Comparison of ENCODE assay signal across 8 mouse cellular contexts in the genomic region with DNA sequence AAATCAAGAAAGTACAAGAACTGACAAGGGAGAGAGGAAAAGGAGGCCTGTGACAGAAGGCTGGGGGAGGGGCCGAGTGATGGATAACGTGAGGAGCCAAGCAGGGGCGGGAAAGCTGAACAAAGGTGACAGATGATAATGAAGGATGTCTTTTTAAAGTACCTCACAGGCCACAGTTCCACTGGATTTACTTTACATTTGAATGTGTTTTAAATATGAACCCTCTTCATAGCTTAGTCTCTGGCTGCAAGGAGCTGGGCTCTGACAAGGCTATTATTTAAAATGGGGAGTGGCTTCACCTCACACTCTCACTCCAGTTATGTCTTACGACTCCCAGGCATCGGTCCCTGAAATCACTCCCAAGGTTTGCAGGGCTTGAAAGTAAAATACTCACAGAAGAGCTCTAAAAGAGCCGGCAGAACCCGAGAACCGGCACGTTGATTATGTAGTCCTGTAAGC.
DNase-seq lines count a peak whose midpoint lies in the region; ATAC-seq and TF ChIP-seq lines count a peak whose summit lies in the region.

No protein-coding gene starts in this region.

- H3K9ac ChIP-seq in kidney, embryonic 15.5 days = no peak overlapping the region
- H3K9ac ChIP-seq in intestine, embryonic 15.5 days = no peak overlapping the region
- H3K9ac ChIP-seq in neural tube, embryonic 15.5 days (replicated peaks) = peak overlapping the region; percentile 34

- H3K4me1 ChIP-seq in kidney, embryonic 15.5 days = peaks cover 6% of the 10 kb centered on the region; the same call in 1 of the 2 replicates
- no peaks in the 10 kb centered on the region for H3K4me1 ChIP-seq in kidney, adult 2 months (ENCODE audit: control insufficient read depth, insufficient read depth, low read length)
- peaks cover 4% of the 10 kb centered on the region; the same call in 1 of the 2 replicates for H3K4me1 ChIP-seq in intestine, embryonic 15.5 days (replicated peaks)
- peaks cover 18% of the 10 kb centered on the region for H3K4me1 ChIP-seq in neural tube, embryonic 15.5 days

- H3K4me2 ChIP-seq in kidney, embryonic 15.5 days = peak overlapping the region; percentile 66
- peak overlapping the region; percentile 63 for H3K4me2 ChIP-seq in intestine, embryonic 15.5 days (replicated peaks)
- H3K4me2 ChIP-seq in neural tube, embryonic 15.5 days = peak overlapping the region; percentile 71

- peak overlapping the region; percentile 33 for H3K4me3 ChIP-seq in kidney, embryonic 15.5 days (replicated peaks)
- H3K4me3 ChIP-seq in kidney, adult 2 months (ENCODE audit: insufficient read depth, low read depth, low read length) = no peak overlapping the region
- H3K4me3 ChIP-seq in intestine, embryonic 15.5 days (replicated peaks) = peak overlapping the region; percentile 20
- H3K4me3 ChIP-seq in neural tube, embryonic 15.5 days (replicated peaks) = peak overlapping the region; percentile 37

- DNase-seq in kidney, adult 2 months = no peak
- DNase-seq in embryo, embryonic 11.5 days (ENCODE audit: low read depth, low spot score) = peak; percentile 5
- no peak for DNase-seq in layer of hippocampus, adult 8-10 months (ENCODE audit: low spot score in 2 of 2)
- no peak for DNase-seq in gastrocnemius, postnatal 4 days (ENCODE audit: low spot score in 2 of 2)
- DNase-seq in thymus, postnatal 0 days (ENCODE audit: low spot score) = no peak

- TF ChIP-seq POLR2A in kidney, adult 2 months (IDR thresholded peaks at IDR 0.05; ENCODE audit: low read depth, low read length) = no peak

- no peaks in the 10 kb centered on the region for H3K36me3 ChIP-seq in kidney, embryonic 15.5 days
- H3K36me3 ChIP-seq in kidney, adult 2 months (ENCODE audit: control insufficient read depth, insufficient read depth, low read length) = no peaks in the 10 kb centered on the region
- H3K36me3 ChIP-seq in intestine, embryonic 15.5 days = no peaks in the 10 kb centered on the region
- no peaks in the 10 kb centered on the region for H3K36me3 ChIP-seq in neural tube, embryonic 15.5 days

- peak; percentile 38; the same call in 1 of the 2 replicates for ATAC-seq in kidney, embryonic 15.5 days (replicated peaks; ENCODE audit: low FRiP score)
- ATAC-seq in intestine, embryonic 15.5 days = peak; percentile 28; the same call in 1 of the 2 replicates
- ATAC-seq in neural tube, embryonic 15.5 days (ENCODE audit: low FRiP score) = peak; percentile 48; the same call in 1 of the 2 replicates

- H3K9me3 ChIP-seq in kidney, embryonic 15.5 days (replicated peaks) = no peaks in the 10 kb centered on the region
- H3K9me3 ChIP-seq in intestine, embryonic 15.5 days = no peaks in the 10 kb centered on the region
- no peaks in the 10 kb centered on the region for H3K9me3 ChIP-seq in neural tube, embryonic 15.5 days (replicated peaks)

- peaks cover 34% of the 10 kb centered on the region for H3K27me3 ChIP-seq in kidney, embryonic 15.5 days
- H3K27me3 ChIP-seq in kidney, adult 2 months (replicated peaks; ENCODE audit: control insufficient read depth, insufficient read depth, low read length) = no peaks in the 10 kb centered on the region
- H3K27me3 ChIP-seq in intestine, embryonic 15.5 days (replicated peaks) = no peaks in the 10 kb centered on the region
- 0 out of 2 replicates have a peak, but pooled peaks cover 10% of the 10 kb centered on the region for H3K27me3 ChIP-seq in neural tube, embryonic 15.5 days (replicated peaks)

- no peak for TF ChIP-seq CTCF in kidney, adult 2 months (conservative IDR thresholded peaks at IDR 0.05; ENCODE audit: insufficient read depth, insufficient read length, low read depth, low read length)

- no peak overlapping the region for H3K27ac ChIP-seq in kidney, embryonic 15.5 days
- H3K27ac ChIP-seq in kidney, adult 2 months (ENCODE audit: insufficient read depth, low read depth, low read length) = no peak overlapping the region
- H3K27ac ChIP-seq in intestine, embryonic 15.5 days = no peak overlapping the region
- no peak overlapping the region for H3K27ac ChIP-seq in neural tube, embryonic 15.5 days (replicated peaks)

- 5% methylated on average over 9 of the region's 9 CpGs for WGBS in kidney, embryonic 15.5 days
- 3% methylated on average over 9 of the region's 9 CpGs for WGBS in kidney, adult 2 months
- WGBS in intestine, embryonic 15.5 days = 4% methylated on average over 9 of the region's 9 CpGs
- 1% methylated on average over 9 of the region's 9 CpGs for WGBS in neural tube, embryonic 15.5 days
